Mouse (Mus musculus) erythroblast, embryonic 14.5 days (primary cell): ENCODE data around the gene Ncs1.

ENCODE experiments used
- GATA1 ChIP-seq: IDR thresholded peaks from 2 replicates; pipeline ENCODE4 v1.6.1; 2012; ENCODE audit warnings: low read length, inconsistent platforms, mixed read lengths
- TAL1 ChIP-seq: IDR thresholded peaks from 3 replicates; pipeline ENCODE4 v1.6.1; 2012; ENCODE audit warnings: low read length, inconsistent platforms, mixed read lengths

- TF ChIP-seq GATA1, result no peak
- no peak for TF ChIP-seq TAL1
Measured at GRCm38 (mm10) chr2:31259367-31259920, 13.8 kb downstream of the Ncs1 start.
